Comparison of ENCODE assay signal across 25 mouse cellular contexts in genomic region chr5:115897036-115897435, GRCm38 (mm10). TPM values are rescaled to one million over a fixed set of nuclear protein-coding genes. Genes with fewer than 3 reads are reported as not detected.
A peak's percentile ranks its signal among the peaks of the same experiment; 100 is the strongest.
DNase-seq lines count a peak whose midpoint lies in the region; ATAC-seq and TF ChIP-seq lines count a peak whose summit lies in the region.
"Had no signal": no experiment of that assay in that cellular context is flagged by ENCODE, and none has a peak within 500 bp of the region (broad histone marks: within the 10 kb centered on the region; RNA-seq: fewer than 3 reads in every experiment).

No protein-coding gene starts in this region.

- H3K9ac ChIP-seq in midbrain, postnatal 0 days (replicated peaks; ENCODE audit: low read length, poor library complexity, severe bottlenecking), result no peak overlapping the region
- no peak overlapping the region for H3K9ac ChIP-seq in midbrain, embryonic 15.5 days
- no peak overlapping the region for H3K9ac ChIP-seq in MEL (ENCODE audit: control insufficient read depth, low read depth, low read length, poor library complexity, severe bottlenecking)
- H3K9ac ChIP-seq: forebrain, postnatal 0 days; hindbrain, embryonic 13.5 days; intestine, embryonic 15.5 days; limb, embryonic 15.5 days; midbrain, embryonic 13.5 days; neural tube, embryonic 15.5 days had no signal

- no peak overlapping the region for H3K4me2 ChIP-seq in midbrain, postnatal 0 days (ENCODE audit: low read depth, low read length, poor library complexity, severe bottlenecking)
- H3K4me2 ChIP-seq in midbrain, embryonic 15.5 days, result no peak overlapping the region
- H3K4me2 ChIP-seq: hindbrain, embryonic 13.5 days; intestine, embryonic 15.5 days; limb, embryonic 15.5 days; midbrain, embryonic 13.5 days; neural tube, embryonic 15.5 days had no signal

- H3K36me3 ChIP-seq in midbrain, postnatal 0 days (ENCODE audit: insufficient read depth, low read length), result no peaks in the 10 kb centered on the region
- no peaks in the 10 kb centered on the region for H3K36me3 ChIP-seq in midbrain, embryonic 15.5 days (replicated peaks)
- peaks cover 4 to 9% of the 10 kb centered on the region in 2 experiments; a peak in 3 of 4 replicates for H3K36me3 ChIP-seq in MEL (ENCODE audit: control insufficient read depth in 1 of 2, insufficient read depth in 2 of 2, low read length in 2 of 2)
- H3K36me3 ChIP-seq in embryonic facial prominence, embryonic 10.5 days (replicated peaks), result peaks cover 87% of the 10 kb centered on the region
- H3K36me3 ChIP-seq: hindbrain, embryonic 13.5 days; intestine, embryonic 15.5 days; limb, embryonic 15.5 days; neural tube, embryonic 15.5 days had no signal

- peak; percentile 28 for DNase-seq in midbrain, postnatal 0 days (ENCODE audit: low spot score)
- DNase-seq in MEL (ENCODE audit: low read depth, low spot score), result peak; percentile 65
- DNase-seq in induced T-regulatory cell, adult 2 months (ENCODE audit: low read depth), result peak; percentile 15
- no peak for DNase-seq in embryonic facial prominence, embryonic 10.5 days (ENCODE audit: low spot score)
- DNase-seq in embryo, embryonic 10 days (ENCODE audit: low spot score), result no peak
- no peak for DNase-seq in MN1 (ENCODE audit: low spot score)
- DNase-seq: adrenal gland, postnatal 10 days; B cell, adult 2 months; cerebellum, adult 2 months; forebrain, postnatal 0 days; gastrocnemius, postnatal 36 days; kidney, adult 8-10 months; kidney, postnatal 10 days; left cerebral cortex, postnatal 4 days; lung, adult 2 months; lung, postnatal 14 days; spleen, adult 18-20 months; thymus, postnatal 14 days had no signal

- 50% methylated on average over 9 of the region's 9 CpGs for WGBS in midbrain, postnatal 0 days
- 62% methylated on average over 9 of the region's 9 CpGs for WGBS in midbrain, embryonic 15.5 days
- WGBS in embryonic facial prominence, embryonic 10.5 days, result 80% methylated on average over 9 of the region's 9 CpGs

- H3K9me3 ChIP-seq in midbrain, postnatal 0 days (ENCODE audit: low read length), result no peaks in the 10 kb centered on the region
- no peaks in the 10 kb centered on the region for H3K9me3 ChIP-seq in midbrain, embryonic 15.5 days
- H3K9me3 ChIP-seq in MEL (replicated peaks; ENCODE audit: insufficient read depth, low read length), result no peaks in the 10 kb centered on the region
- H3K9me3 ChIP-seq in embryonic facial prominence, embryonic 10.5 days, result no peaks in the 10 kb centered on the region
- H3K9me3 ChIP-seq: forebrain, embryonic 10.5 days; hindbrain, embryonic 13.5 days; intestine, embryonic 15.5 days; limb, embryonic 15.5 days; midbrain, embryonic 13.5 days; neural tube, embryonic 15.5 days had no signal

- H3K27ac ChIP-seq in midbrain, postnatal 0 days (ENCODE audit: low read depth, low read length), result no peak overlapping the region
- no peak overlapping the region for H3K27ac ChIP-seq in midbrain, embryonic 15.5 days
- H3K27ac ChIP-seq in MEL (ENCODE audit: control insufficient read depth, low read depth, low read length), result 0 out of 2 replicates have a peak overlapping the region, but pooled peaks have one; percentile 8
- no peak overlapping the region for H3K27ac ChIP-seq in embryonic facial prominence, embryonic 10.5 days (replicated peaks)
- H3K27ac ChIP-seq: forebrain, embryonic 10.5 days; hindbrain, embryonic 13.5 days; intestine, embryonic 15.5 days; limb, embryonic 15.5 days; midbrain, embryonic 13.5 days; neural tube, embryonic 15.5 days had no signal

- no peak for TF ChIP-seq RAD21 in MEL (IDR thresholded peaks at IDR 0.05; ENCODE audit: low read depth, low read length)

- H3K79me2 ChIP-seq in MEL (ENCODE audit: control insufficient read depth, insufficient read depth, low read length, poor library complexity), result no peaks in the 10 kb centered on the region

- no peak for ATAC-seq in midbrain, postnatal 0 days (ENCODE audit: low FRiP score)
- no peak for ATAC-seq in midbrain, embryonic 15.5 days (replicated peaks)
- ATAC-seq: forebrain, postnatal 0 days; intestine, embryonic 15.5 days; midbrain, embryonic 13.5 days had no signal

- H3K4me3 ChIP-seq in midbrain, postnatal 0 days (ENCODE audit: low read depth, low read length), result no peak overlapping the region
- H3K4me3 ChIP-seq in midbrain, embryonic 15.5 days, result no peak overlapping the region
- no peak overlapping the region for H3K4me3 ChIP-seq in MEL (ENCODE audit: control insufficient read depth in 1 of 2, insufficient read depth in 1 of 2, low read depth in 2 of 2, low read length in 2 of 2)
- no peak overlapping the region for H3K4me3 ChIP-seq in embryonic facial prominence, embryonic 10.5 days
- H3K4me3 ChIP-seq: forebrain, embryonic 10.5 days; hindbrain, embryonic 13.5 days; intestine, embryonic 15.5 days; limb, embryonic 15.5 days; midbrain, embryonic 13.5 days; neural tube, embryonic 15.5 days had no signal

- no peaks in the 10 kb centered on the region for H3K4me1 ChIP-seq in midbrain, postnatal 0 days (ENCODE audit: insufficient read depth, low read length)
- no peaks in the 10 kb centered on the region for H3K4me1 ChIP-seq in midbrain, embryonic 15.5 days
- peaks cover 0 to 6% of the 10 kb centered on the region in 2 experiments; a peak in 2 of 4 replicates for H3K4me1 ChIP-seq in MEL (ENCODE audit: control insufficient read depth in 1 of 2, insufficient read depth in 2 of 2, low read length in 2 of 2)
- H3K4me1 ChIP-seq in embryonic facial prominence, embryonic 10.5 days, result no peaks in the 10 kb centered on the region
- H3K4me1 ChIP-seq: forebrain, embryonic 10.5 days; intestine, embryonic 15.5 days; limb, embryonic 15.5 days; midbrain, embryonic 13.5 days had no signal

- no peak for TF ChIP-seq POLR2A in MEL (IDR thresholded peaks at IDR 0.05; ENCODE audit: control insufficient read depth in 1 of 2, insufficient read depth in 1 of 2, low read depth in 1 of 2, low read length in 2 of 2, poor library complexity in 1 of 2)

- H3K27me3 ChIP-seq in midbrain, postnatal 0 days (ENCODE audit: insufficient read depth, low read length), result no peaks in the 10 kb centered on the region
- H3K27me3 ChIP-seq in midbrain, embryonic 15.5 days (replicated peaks), result no peaks in the 10 kb centered on the region
- H3K27me3 ChIP-seq in MEL (ENCODE audit: control insufficient read depth in 1 of 2, insufficient read depth in 2 of 2, low read length in 2 of 2), result no peaks in the 10 kb centered on the region
- H3K27me3 ChIP-seq in embryonic facial prominence, embryonic 10.5 days (replicated peaks; ENCODE audit: low read depth, poor library complexity, severe bottlenecking), result no peaks in the 10 kb centered on the region
- H3K27me3 ChIP-seq: hindbrain, embryonic 13.5 days; intestine, embryonic 15.5 days; limb, embryonic 15.5 days; midbrain, embryonic 13.5 days; neural tube, embryonic 15.5 days had no signal

- TF ChIP-seq CTCF in midbrain, postnatal 0 days (IDR thresholded peaks at IDR 0.05), result no peak
- no peak for TF ChIP-seq CTCF in MEL (IDR thresholded peaks at IDR 0.05 in 2 of 3, conservative IDR thresholded peaks at IDR 0.05 in 1 of 3; ENCODE audit: control insufficient read depth in 1 of 3, insufficient read depth in 1 of 3, low read depth in 2 of 3, low read length in 3 of 3, poor library complexity in 1 of 3, severe bottlenecking in 1 of 3)

- no peak for TF ChIP-seq EP300 in MEL (IDR thresholded peaks at IDR 0.05; ENCODE audit: low read depth in 1 of 2, low read length in 2 of 2)

TF ChIP-seq in MEL, 35 proteins besides CTCF, POLR2A, EP300 and RAD21:
- TF ChIP-seq CHD2 (IDR thresholded peaks at IDR 0.05; ENCODE audit: low read length) (no peak), RCOR1 (IDR thresholded peaks at IDR 0.05; ENCODE audit: low read depth, low read length) (no peak), SMC3 (IDR thresholded peaks at IDR 0.05; ENCODE audit: low read depth, low read length) (no peak), POLR2AphosphoS2 (IDR thresholded peaks at IDR 0.05; ENCODE audit: low read length) (no peak), USF1 (IDR thresholded peaks at IDR 0.05; ENCODE audit: low read depth, low read length) (no peak), NRF1 (IDR thresholded peaks at IDR 0.05; ENCODE audit: insufficient read depth, low read depth, low read length, poor library complexity, severe bottlenecking) (no peak), HCFC1 (IDR thresholded peaks at IDR 0.05; ENCODE audit: low read depth, low read length) (no peak; the same call in 1 of the 2 replicates), MAZ (IDR thresholded peaks at IDR 0.05; ENCODE audit: low read depth, low read length) (no peak), MEF2A (IDR thresholded peaks at IDR 0.05; ENCODE audit: extremely low read depth, insufficient replicate concordance, low read depth, low read length, poor library complexity, severe bottlenecking) (no peak), ZKSCAN1 (IDR thresholded peaks at IDR 0.05; ENCODE audit: low read depth, low read length) (no peak), E2F4 (IDR thresholded peaks at IDR 0.05; ENCODE audit: borderline replicate concordance, low read depth, low read length) (no peak), TBP (IDR thresholded peaks at IDR 0.05; ENCODE audit: low read depth, low read length) (no peak), GATA1 (IDR thresholded peaks at IDR 0.05; ENCODE audit: low read depth, low read length) (0 out of 2 replicates have a peak, but pooled peaks have one; percentile 24), ETS1 (IDR thresholded peaks at IDR 0.05; ENCODE audit: low read depth, low read length) (no peak), ELF1 (IDR thresholded peaks at IDR 0.05; ENCODE audit: low read depth, low read length) (peak; percentile 68), GABPA (IDR thresholded peaks at IDR 0.05; ENCODE audit: low read depth, low read length) (no peak)
TF ChIP-seq in MEL: peak in this region for 2.

RNA-seq across cellular contexts. Expression of gene Cit, which starts 52.0 kb away (rescaled TPM):
- total RNA-seq in midbrain, postnatal 0 days (2014; rRNA removed), result 34.7 and 39.2 TPM in 2 replicates
- 31.6 and 35.9 TPM in 2 replicates for polyA plus RNA-seq in midbrain, postnatal 0 days (2015; fragmentation: Nextera tagmentation; extraction: Ambion mirVana)
- 25.8 and 26.9 TPM in 2 replicates for polyA plus RNA-seq in midbrain, embryonic 15.5 days (2015; fragmentation: Nextera tagmentation; extraction: Ambion mirVana)
- 21.5 and 24.3 TPM in 2 replicates for total RNA-seq in MEL (2012; rRNA removed)
- 10 to 100 TPM; 24.1 to 32.9 TPM for polyA plus RNA-seq in MEL (2012; ENCODE audit: insufficient read depth in 1 of 2, insufficient read length in 2 of 2, low read depth in 1 of 2, low replicate concordance in 2 of 2, missing spikeins in 1 of 2)
- polyA plus RNA-seq in embryonic facial prominence, embryonic 10.5 days (2016; fragmentation: Nextera tagmentation; extraction: Ambion mirVana), result 41.3 and 44.0 TPM in 2 replicates

Comparison
In these comparisons a context has a peak if more than half of its experiments do, and no peak if none do; other contexts are left out.
1. DNase-seq: peak in midbrain, postnatal 0 days (single experiment), MEL (single experiment) and induced T-regulatory cell, adult 2 months (single experiment); none in embryonic facial prominence, embryonic 10.5 days (single experiment), embryo, embryonic 10 days (single experiment) and MN1 (single experiment).